Mouse (Mus musculus) testis, adult 2 months (tissue): ENCODE data around the gene Srpk2. TPM values are rescaled to one million over a fixed set of nuclear protein-coding genes. Genes with fewer than 3 reads are reported as not detected.
A peak's percentile ranks its signal among the peaks of the same experiment; 100 is the strongest.

Source experiments
- H3K27ac ChIP-seq: fragments of 200-500 bp; 2 replicates; pipeline ENCODE4 v1.5.1; 2012; ENCODE audit warnings: low read depth, low read length; ENCODE audit not compliant: control insufficient read depth, insufficient read depth
- H3K27me3 ChIP-seq: fragments of 200-500 bp; 2 replicates; pipeline ENCODE4 v1.6.1; 2012; ENCODE audit warnings: mild to moderate bottlenecking, low read length, moderate library complexity; ENCODE audit not compliant: control insufficient read depth, insufficient read depth
- H3K36me3 ChIP-seq: fragments of 200-500 bp; 2 replicates; pipeline ENCODE4 v1.6.1; 2012; ENCODE audit warnings: mild to moderate bottlenecking, low read length; ENCODE audit not compliant: control insufficient read depth, insufficient read depth
- H3K4me1 ChIP-seq: fragments of 200-500 bp; 2 replicates; pipeline ENCODE4 v1.6.1; 2012; ENCODE audit warnings: low read length; ENCODE audit not compliant: control insufficient read depth, insufficient read depth
- H3K4me3 ChIP-seq: fragments of 200-500 bp; 2 replicates; pipeline ENCODE4 v1.5.1; 2012; ENCODE audit warnings: low read depth, mild to moderate bottlenecking, low read length, moderate library complexity, mixed read lengths; ENCODE audit not compliant: control insufficient read depth
- CTCF ChIP-seq: fragments of 200-500 bp; IDR thresholded peaks from 2 replicates; pipeline ENCODE4 v1.5.1; 2012; ENCODE audit warnings: low read depth, mild to moderate bottlenecking, inconsistent platforms, low read length, moderate library complexity; ENCODE audit not compliant: control insufficient read depth, insufficient read depth, insufficient replicate concordance
- POLR2A ChIP-seq: fragments of 200-500 bp; IDR thresholded peaks from 2 replicates; pipeline ENCODE4 v1.6.1; 2012; ENCODE audit warnings: low read depth, mild to moderate bottlenecking, inconsistent platforms, low read length, moderate library complexity; ENCODE audit not compliant: control insufficient read depth
- polyA plus RNA-seq: library from polyadenylated mRNA; depleted of rRNA; stranded (reverse); fragments of >200 nt; gene quantifications from 2 replicates; pipeline ENCODE4 v1.2.3, GENCODE M21; 2012

The Srpk2 gene
- polyA plus RNA-seq, 1 experiment: 229 TPM

GRCm38 (mm10) chr5:23507210-23507609 lies 177.2 kb downstream of the Srpk2 start:
- Histone ChIP-seq H3K4me1 (peaks cover 2% of the 10 kb centered on the region; the same call in 1 of the 2 replicates), H3K4me3 (no peak overlapping the region), H3K27me3 (no peaks in the 10 kb centered on the region), H3K27ac (no peak overlapping the region), H3K36me3 (peaks cover 2% of the 10 kb centered on the region)
- TF ChIP-seq CTCF: no peak
- no peak for TF ChIP-seq POLR2A

DNA sequence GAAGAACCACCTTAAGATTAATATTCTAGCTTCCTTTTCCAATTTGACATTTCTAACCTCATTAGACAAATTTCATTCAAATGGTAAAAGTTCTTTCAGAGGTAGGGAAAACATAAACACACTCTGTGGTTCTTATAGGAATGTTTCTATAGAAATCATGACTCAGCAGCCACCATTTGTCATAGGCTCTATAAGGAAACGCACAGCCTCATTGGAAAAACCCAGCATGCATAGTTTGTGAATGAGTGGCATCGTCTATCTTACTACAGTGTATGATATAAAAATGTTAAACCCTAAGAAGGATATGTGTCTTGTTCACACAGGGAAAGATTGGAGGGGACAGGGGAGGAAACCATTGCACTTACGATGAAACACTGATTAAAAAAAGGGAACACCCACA lies 178.8 kb downstream of the Srpk2 start:
- H3K27me3 ChIP-seq: no peaks in the 10 kb centered on the region

GRCm38 (mm10) chr5:23502317-23502937 lies 182.0 kb downstream of the Srpk2 start:
- no peak for TF ChIP-seq CTCF
- no peak for TF ChIP-seq POLR2A
- Histone ChIP-seq H3K4me3 (no peak overlapping the region), H3K27me3 (no peaks in the 10 kb centered on the region), H3K27ac (no peak overlapping the region), H3K36me3 (peaks cover 5% of the 10 kb centered on the region), H3K4me1 (peaks cover 2% of the 10 kb centered on the region; the same call in 1 of the 2 replicates)

More for the DNA sequence above, 178.8 kb downstream of the Srpk2 start:
- H3K27ac ChIP-seq: no peak overlapping the region
- no peak for TF ChIP-seq CTCF
- TF ChIP-seq POLR2A: no peak
- peaks cover 4% of the 10 kb centered on the region for H3K36me3 ChIP-seq
- no peak overlapping the region for H3K4me3 ChIP-seq
- H3K4me1 ChIP-seq: peaks cover 2% of the 10 kb centered on the region; the same call in 1 of the 2 replicates

- Histone ChIP-seq H3K4me1 (peaks cover 2% of the 10 kb centered on the region; the same call in 1 of the 2 replicates), H3K4me3 (no peak overlapping the region), H3K36me3 (peaks cover 5% of the 10 kb centered on the region), H3K27me3 (no peaks in the 10 kb centered on the region), H3K27ac (no peak overlapping the region)
- TF ChIP-seq POLR2A (0 out of 2 replicates have a peak, but pooled peaks have one; percentile 17), CTCF (no peak)
Measured at GRCm38 (mm10) chr5:23501582-23502316, 182.7 kb downstream of the Srpk2 start.

GRCm38 (mm10) chr5:23500715-23501114 lies 183.7 kb downstream of the Srpk2 start:
- peaks cover 7% of the 10 kb centered on the region for H3K36me3 ChIP-seq
- TF ChIP-seq POLR2A (no peak), CTCF (no peak)
- peaks cover 2% of the 10 kb centered on the region; the same call in 1 of the 2 replicates for H3K4me1 ChIP-seq
- no peaks in the 10 kb centered on the region for H3K27me3 ChIP-seq
- no peak overlapping the region for H3K4me3 ChIP-seq
- no peak overlapping the region for H3K27ac ChIP-seq

GRCm38 (mm10) chr5:23499257-23499656 lies 185.2 kb downstream of the Srpk2 start:
- no peaks in the 10 kb centered on the region for H3K27me3 ChIP-seq
- H3K4me3 ChIP-seq: no peak overlapping the region
- H3K27ac ChIP-seq: no peak overlapping the region
- no peak for TF ChIP-seq POLR2A
- TF ChIP-seq CTCF: no peak
- H3K4me1 ChIP-seq: peaks cover 2% of the 10 kb centered on the region; the same call in 1 of the 2 replicates
- peaks cover 7% of the 10 kb centered on the region for H3K36me3 ChIP-seq

- Histone ChIP-seq H3K36me3 (peaks cover 7% of the 10 kb centered on the region), H3K4me3 (no peak overlapping the region), H3K4me1 (peaks cover 2% of the 10 kb centered on the region; the same call in 1 of the 2 replicates), H3K27me3 (no peaks in the 10 kb centered on the region), H3K27ac (no peak overlapping the region)
- TF ChIP-seq CTCF (no peak), POLR2A (no peak)
Measured at GRCm38 (mm10) chr5:23497920-23498319, 186.5 kb downstream of the Srpk2 start.

DNA sequence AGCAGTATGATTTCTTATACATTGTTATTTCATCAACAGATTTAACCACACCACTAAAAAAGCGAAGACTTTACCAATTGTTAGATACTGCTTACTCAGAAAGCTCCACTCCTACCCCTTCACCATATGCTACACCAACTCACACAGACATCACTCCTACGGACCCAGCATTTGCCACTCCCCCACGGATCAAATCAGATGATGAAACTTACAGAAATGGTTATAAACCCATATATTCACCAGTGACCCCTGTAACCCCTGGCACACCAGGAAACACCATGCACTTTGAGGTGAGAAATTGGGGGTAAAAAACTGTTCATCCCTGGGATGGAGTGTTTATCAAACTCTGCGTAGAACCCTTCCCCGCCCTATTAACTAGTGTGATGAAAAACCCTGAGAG lies 187.5 kb downstream of the Srpk2 start:
- Histone ChIP-seq H3K4me1 (no peaks in the 10 kb centered on the region), H3K36me3 (peaks cover 4% of the 10 kb centered on the region), H3K27ac (no peak overlapping the region), H3K4me3 (no peak overlapping the region), H3K27me3 (no peaks in the 10 kb centered on the region)
- no peak for TF ChIP-seq POLR2A
- no peak for TF ChIP-seq CTCF
